Mouse (Mus musculus): ENCODE results near the gene Tmem150b. TPM values are rescaled to one million over a fixed set of nuclear protein-coding genes. Genes with fewer than 3 reads are reported as not detected.

Gene Tmem150b
- polyA plus RNA-seq, 1 experiment from 2014 or later: 0.27 TPM

GRCm38 (mm10) chr7:4719276-4719675, 5.8 kb downstream of the Tmem150b start:
- Histone ChIP-seq H3K4me2 (no peak overlapping the region), H3K9ac (no peak overlapping the region), H3K4me3 (no peak overlapping the region), H3K27ac (replicated peaks) (no peak overlapping the region), H3K36me3 (peaks cover 31% of the 10 kb centered on the region), H3K4me1 (replicated peaks) (no peaks in the 10 kb centered on the region), H3K27me3 (no peaks in the 10 kb centered on the region), H3K9me3 (no peaks in the 10 kb centered on the region)
- ATAC-seq (ENCODE audit: low FRiP score, low read depth): no peak
- 97% methylated on average over 3 of the region's 3 CpGs for WGBS

- Histone ChIP-seq H3K27me3 (no peaks in the 10 kb centered on the region), H3K27ac (replicated peaks) (no peak overlapping the region), H3K9ac (no peak overlapping the region), H3K36me3 (peaks cover 52% of the 10 kb centered on the region), H3K9me3 (no peaks in the 10 kb centered on the region), H3K4me3 (no peak overlapping the region), H3K4me1 (replicated peaks) (no peaks in the 10 kb centered on the region), H3K4me2 (no peak overlapping the region)
- no peak for ATAC-seq (ENCODE audit: low FRiP score, low read depth)
- 80% methylated on average over 6 of the region's 6 CpGs for WGBS
These were observed 8.1 kb downstream of the Tmem150b start for GRCm38 (mm10) chr7:4716955-4717354.

GRCm38 (mm10) chr7:4712594-4712993, 12.5 kb downstream of the Tmem150b start:
- Histone ChIP-seq H3K36me3 (peaks cover 89% of the 10 kb centered on the region), H3K27ac (replicated peaks) (no peak overlapping the region), H3K4me1 (replicated peaks) (no peaks in the 10 kb centered on the region), H3K4me3 (no peak overlapping the region), H3K9me3 (no peaks in the 10 kb centered on the region), H3K27me3 (no peaks in the 10 kb centered on the region), H3K9ac (no peak overlapping the region), H3K4me2 (no peak overlapping the region)
- WGBS: 73% methylated on average over 3 of the region's 3 CpGs
- ATAC-seq (ENCODE audit: low FRiP score, low read depth): no peak

- Histone ChIP-seq H3K27ac (replicated peaks) (no peak overlapping the region), H3K9me3 (no peaks in the 10 kb centered on the region), H3K4me1 (replicated peaks) (no peaks in the 10 kb centered on the region; the same call in 1 of the 2 replicates), H3K4me3 (no peak overlapping the region), H3K9ac (no peak overlapping the region), H3K36me3 (peaks cover 76% of the 10 kb centered on the region), H3K27me3 (no peaks in the 10 kb centered on the region), H3K4me2 (no peak overlapping the region)
- WGBS: 40% methylated on average over 18 of the region's 18 CpGs
- no peak for ATAC-seq (ENCODE audit: low FRiP score, low read depth)
These were observed 20.0 kb downstream of the Tmem150b start for GRCm38 (mm10) chr7:4705098-4705497.

GRCm38 (mm10) chr7:4703195-4703594, 21.9 kb downstream of the Tmem150b start:
- Histone ChIP-seq H3K4me3 (no peak overlapping the region), H3K9me3 (no peaks in the 10 kb centered on the region), H3K36me3 (peaks cover 78% of the 10 kb centered on the region), H3K27me3 (no peaks in the 10 kb centered on the region), H3K4me2 (no peak overlapping the region), H3K4me1 (replicated peaks) (no peaks in the 10 kb centered on the region; the same call in 1 of the 2 replicates), H3K27ac (replicated peaks) (no peak overlapping the region), H3K9ac (no peak overlapping the region)
- 96% methylated on average over 7 of the region's 7 CpGs for WGBS
- no peak for ATAC-seq (ENCODE audit: low FRiP score, low read depth)

GRCm38 (mm10) chr7:4702334-4702733, 22.7 kb downstream of the Tmem150b start:
- WGBS: 30% methylated on average over 8 of the region's 8 CpGs
- peaks cover 76% of the 10 kb centered on the region for H3K36me3 ChIP-seq
- no peak overlapping the region for H3K4me2 ChIP-seq
- no peak overlapping the region for H3K27ac ChIP-seq (replicated peaks)
- H3K4me3 ChIP-seq: no peak overlapping the region
- no peaks in the 10 kb centered on the region for H3K27me3 ChIP-seq
- no peaks in the 10 kb centered on the region for H3K9me3 ChIP-seq
- H3K4me1 ChIP-seq (replicated peaks): no peaks in the 10 kb centered on the region; the same call in 1 of the 2 replicates
- no peak overlapping the region for H3K9ac ChIP-seq
- ATAC-seq (ENCODE audit: low FRiP score, low read depth): no peak

- no peak overlapping the region for H3K4me3 ChIP-seq
- H3K27ac ChIP-seq (replicated peaks): no peak overlapping the region
- no peaks in the 10 kb centered on the region for H3K9me3 ChIP-seq
- 77% methylated on average over 6 of the region's 6 CpGs for WGBS
- no peaks in the 10 kb centered on the region for H3K27me3 ChIP-seq
- no peak overlapping the region for H3K4me2 ChIP-seq
- H3K9ac ChIP-seq: no peak overlapping the region
- peaks cover 45% of the 10 kb centered on the region for H3K36me3 ChIP-seq
- no peak for ATAC-seq (ENCODE audit: low FRiP score, low read depth)
- peaks cover 16% of the 10 kb centered on the region for H3K4me1 ChIP-seq (replicated peaks)
These were observed 32.0 kb downstream of the Tmem150b start for GRCm38 (mm10) chr7:4693004-4693403.

- peak overlapping the region; percentile 93 for H3K27ac ChIP-seq (replicated peaks)
- H3K36me3 ChIP-seq: peaks cover 31% of the 10 kb centered on the region
- ATAC-seq (ENCODE audit: low FRiP score, low read depth): peak; percentile 49
- H3K27me3 ChIP-seq: no peaks in the 10 kb centered on the region
- H3K9me3 ChIP-seq: no peaks in the 10 kb centered on the region
- H3K4me1 ChIP-seq (replicated peaks): peaks cover 16% of the 10 kb centered on the region
- peak overlapping the region; percentile 87 for H3K4me3 ChIP-seq
- peak overlapping the region; percentile 100 for H3K9ac ChIP-seq
- whole genome bisulfite sequencing: 3% methylated on average over 19 of the region's 35 CpGs
- H3K4me2 ChIP-seq: peak overlapping the region; percentile 69
These were observed 33.9 kb downstream of the Tmem150b start for GRCm38 (mm10) chr7:4690951-4691653.

GRCm38 (mm10) chr7:4690387-4690786, 34.7 kb downstream of the Tmem150b start, which contains the start of gene Brsk1:
Gene Brsk1 (plus strand): TSS chr7:4690604.
- 2% methylated on average over 4 of the region's 18 CpGs for WGBS
- H3K36me3 ChIP-seq: peaks cover 24% of the 10 kb centered on the region
- H3K4me3 ChIP-seq: peak within 1 kb of the TSS; percentile 87
- H3K9ac ChIP-seq: peak within 1 kb of the TSS; percentile 100
- no peaks in the 10 kb centered on the region for H3K9me3 ChIP-seq
- peak; percentile 91 for ATAC-seq (ENCODE audit: low FRiP score, low read depth)
- H3K27ac ChIP-seq (replicated peaks): peak within 1 kb of the TSS; percentile 93
- H3K4me2 ChIP-seq: peak within 1 kb of the TSS; percentile 69
- peaks cover 16% of the 10 kb centered on the region for H3K4me1 ChIP-seq (replicated peaks)
- no peaks in the 10 kb centered on the region for H3K27me3 ChIP-seq

- H3K36me3 ChIP-seq: peaks cover 20% of the 10 kb centered on the region
- WGBS: under 1% methylated on average over 32 of the region's 32 CpGs
- ATAC-seq (ENCODE audit: low FRiP score, low read depth): peak; percentile 98
- H3K27me3 ChIP-seq: no peaks in the 10 kb centered on the region
- H3K27ac ChIP-seq (replicated peaks): peak within 1 kb of the TSS; percentile 79
- no peaks in the 10 kb centered on the region for H3K9me3 ChIP-seq
- H3K9ac ChIP-seq: peak within 1 kb of the TSS; percentile 60
- peak within 1 kb of the TSS; percentile 75 for H3K4me3 ChIP-seq
- peak within 1 kb of the TSS; percentile 88 for H3K4me2 ChIP-seq
- H3K4me1 ChIP-seq (replicated peaks): peaks cover 15% of the 10 kb centered on the region
These were observed 40.2 kb downstream of the Tmem150b start, which contains the start of gene Hspbp1 for GRCm38 (mm10) chr7:4684632-4685417. Gene Hspbp1 (minus strand): TSS chr7:4685068.

- peak; percentile 0; the same call in 1 of the 2 replicates for ATAC-seq (ENCODE audit: low FRiP score, low read depth)
- H3K9me3 ChIP-seq: no peaks in the 10 kb centered on the region
- no peaks in the 10 kb centered on the region for H3K27me3 ChIP-seq
- H3K4me2 ChIP-seq: peak overlapping the region; percentile 88
- peak overlapping the region; percentile 79 for H3K27ac ChIP-seq (replicated peaks)
- peak overlapping the region; percentile 75 for H3K4me3 ChIP-seq
- H3K9ac ChIP-seq: peak overlapping the region; percentile 60
- WGBS: 2% methylated on average over 13 of the region's 13 CpGs
- H3K36me3 ChIP-seq: peaks cover 22% of the 10 kb centered on the region
- H3K4me1 ChIP-seq (replicated peaks): peaks cover 15% of the 10 kb centered on the region
These were observed 40.8 kb downstream of the Tmem150b start for GRCm38 (mm10) chr7:4684203-4684602.

GRCm38 (mm10) chr7:4683307-4683706, 41.7 kb downstream of the Tmem150b start:
- H3K4me3 ChIP-seq: no peak overlapping the region
- H3K27ac ChIP-seq (replicated peaks): no peak overlapping the region
- peaks cover 26% of the 10 kb centered on the region for H3K36me3 ChIP-seq
- H3K4me1 ChIP-seq (replicated peaks): peaks cover 15% of the 10 kb centered on the region
- no peaks in the 10 kb centered on the region for H3K9me3 ChIP-seq
- no peak overlapping the region for H3K4me2 ChIP-seq
- no peak overlapping the region for H3K9ac ChIP-seq
- WGBS: 97% methylated on average over 5 of the region's 5 CpGs
- H3K27me3 ChIP-seq: no peaks in the 10 kb centered on the region
- ATAC-seq (ENCODE audit: low FRiP score, low read depth): no peak
